Mouse (Mus musculus): ENCODE data around the gene Pcgf3.

- TF ChIP-seq CTCF (IDR thresholded peaks at IDR 0.05; ENCODE audit: extremely low read depth, insufficient read depth, insufficient read length, insufficient replicate concordance): no peak
- TF ChIP-seq POLR2A (IDR thresholded peaks at IDR 0.05; ENCODE audit: low read depth, low read length): no peak
Measured at GRCm38 (mm10) chr5:108554041-108554440, 93.0 kb downstream of the Pcgf3 start.
